ENCODE assay signal across 20 mouse cellular contexts in genomic region chr6:136170381-136170780, GRCm38 (mm10). TPM values are rescaled to one million over a fixed set of nuclear protein-coding genes. Genes with fewer than 3 reads are reported as not detected.
DNase-seq lines count a peak whose midpoint lies in the region; ATAC-seq and TF ChIP-seq lines count a peak whose summit lies in the region.
"Had no signal": no experiment of that assay in that cellular context is flagged by ENCODE, and none has a peak within 500 bp of the region (broad histone marks: within the 10 kb centered on the region; RNA-seq: fewer than 3 reads in every experiment).

No protein-coding gene starts in this region.

- H3K4me1 ChIP-seq in forebrain, embryonic 14.5 days (ENCODE audit: control insufficient read depth, insufficient read depth, low read length), result peaks cover 8% of the 10 kb centered on the region
- H3K4me1 ChIP-seq in hindbrain, embryonic 14.5 days (replicated peaks; ENCODE audit: control insufficient read depth, insufficient read depth, low read length), result peaks cover 36% of the 10 kb centered on the region
- H3K4me1 ChIP-seq in neural tube, embryonic 13.5 days (replicated peaks), result peaks cover 48% of the 10 kb centered on the region
- no peaks in the 10 kb centered on the region for H3K4me1 ChIP-seq in kidney, adult 2 months (ENCODE audit: control insufficient read depth, insufficient read depth, low read length)
- H3K4me1 ChIP-seq: liver, embryonic 13.5 days had no signal

- peak overlapping the region; percentile 63 for H3K4me3 ChIP-seq in layer of hippocampus, adult 2 months
- H3K4me3 ChIP-seq in forebrain, embryonic 14.5 days (ENCODE audit: low read depth, low read length), result peak overlapping the region; percentile 61
- H3K4me3 ChIP-seq in hindbrain, embryonic 14.5 days (replicated peaks; ENCODE audit: low read length), result peak overlapping the region; percentile 58
- peak overlapping the region; percentile 57 for H3K4me3 ChIP-seq in neural tube, embryonic 13.5 days
- no peak overlapping the region for H3K4me3 ChIP-seq in kidney, adult 2 months (ENCODE audit: insufficient read depth, low read depth, low read length)
- H3K4me3 ChIP-seq: heart, embryonic 12.5 days; intestine, embryonic 15.5 days; liver, embryonic 13.5 days; lung, embryonic 15.5 days had no signal

- no peaks in the 10 kb centered on the region for H3K9me3 ChIP-seq in forebrain, embryonic 14.5 days (replicated peaks; ENCODE audit: control insufficient read depth, low read length)
- H3K9me3 ChIP-seq in hindbrain, embryonic 14.5 days (ENCODE audit: control insufficient read depth, low read length), result no peaks in the 10 kb centered on the region
- H3K9me3 ChIP-seq in neural tube, embryonic 13.5 days, result no peaks in the 10 kb centered on the region
- H3K9me3 ChIP-seq: heart, embryonic 12.5 days; intestine, embryonic 15.5 days; lung, embryonic 15.5 days had no signal

- H3K27ac ChIP-seq in layer of hippocampus, adult 2 months, result peak overlapping the region; percentile 98
- H3K27ac ChIP-seq in forebrain, embryonic 14.5 days (ENCODE audit: low read depth, low read length), result no peak overlapping the region
- peak overlapping the region; percentile 86 for H3K27ac ChIP-seq in hindbrain, embryonic 14.5 days
- H3K27ac ChIP-seq in neural tube, embryonic 13.5 days (replicated peaks), result peak overlapping the region; percentile 88; the same call in 1 of the 2 replicates
- H3K27ac ChIP-seq in kidney, adult 2 months (ENCODE audit: insufficient read depth, low read depth, low read length), result no peak overlapping the region
- H3K27ac ChIP-seq: intestine, embryonic 15.5 days; liver, embryonic 13.5 days; lung, embryonic 15.5 days had no signal

- H3K4me2 ChIP-seq in forebrain, embryonic 14.5 days (ENCODE audit: low read length), result peak overlapping the region; percentile 90
- peak overlapping the region; percentile 71 for H3K4me2 ChIP-seq in hindbrain, embryonic 14.5 days (replicated peaks)
- H3K4me2 ChIP-seq in neural tube, embryonic 13.5 days, result peak overlapping the region; percentile 76
- H3K4me2 ChIP-seq: heart, embryonic 12.5 days; intestine, embryonic 15.5 days; liver, embryonic 13.5 days had no signal

- peak overlapping the region; percentile 75 for H3K9ac ChIP-seq in forebrain, embryonic 14.5 days (ENCODE audit: low read length)
- peak overlapping the region; percentile 69 for H3K9ac ChIP-seq in hindbrain, embryonic 14.5 days
- H3K9ac ChIP-seq in neural tube, embryonic 13.5 days, result peak overlapping the region; percentile 78
- H3K9ac ChIP-seq: heart, embryonic 12.5 days; intestine, embryonic 15.5 days; liver, embryonic 13.5 days; lung, embryonic 15.5 days had no signal

- no peak for TF ChIP-seq POLR2A in kidney, adult 2 months (IDR thresholded peaks at IDR 0.05; ENCODE audit: low read depth, low read length)

- WGBS in forebrain, embryonic 14.5 days, result 78% methylated on average over 5 of the region's 5 CpGs
- 69% methylated on average over 5 of the region's 5 CpGs for WGBS in hindbrain, embryonic 14.5 days
- WGBS in neural tube, embryonic 13.5 days, result 78% methylated on average over 5 of the region's 5 CpGs
- WGBS in kidney, adult 2 months, result 84% methylated on average over 5 of the region's 5 CpGs

- no peak for TF ChIP-seq CTCF in layer of hippocampus, adult 2 months (conservative IDR thresholded peaks at IDR 0.05)
- no peak for TF ChIP-seq CTCF in kidney, adult 2 months (conservative IDR thresholded peaks at IDR 0.05; ENCODE audit: insufficient read depth, insufficient read length, low read depth, low read length)

- no peak for ATAC-seq in forebrain, embryonic 14.5 days
- ATAC-seq in hindbrain, embryonic 14.5 days (ENCODE audit: low FRiP score), result no peak
- no peak for ATAC-seq in neural tube, embryonic 13.5 days (ENCODE audit: low read depth)
- ATAC-seq: activated CD4-positive, CD25-positive, alpha-beta regulatory T cell, adult 4 months; intestine, embryonic 15.5 days; Patski had no signal

- H3K27me3 ChIP-seq in forebrain, embryonic 14.5 days (replicated peaks; ENCODE audit: control insufficient read depth, insufficient read depth, low read length), result peaks cover 8% of the 10 kb centered on the region; the same call in 1 of the 2 replicates
- peaks cover 3% of the 10 kb centered on the region; the same call in 1 of the 2 replicates for H3K27me3 ChIP-seq in hindbrain, embryonic 14.5 days (ENCODE audit: control insufficient read depth, insufficient read depth, low read length)
- peaks cover 24% of the 10 kb centered on the region for H3K27me3 ChIP-seq in neural tube, embryonic 13.5 days
- H3K27me3 ChIP-seq in kidney, adult 2 months (replicated peaks; ENCODE audit: control insufficient read depth, insufficient read depth, low read length), result no peaks in the 10 kb centered on the region

- H3K36me3 ChIP-seq in forebrain, embryonic 14.5 days (ENCODE audit: control insufficient read depth, insufficient read depth, low read length), result no peaks in the 10 kb centered on the region
- no peaks in the 10 kb centered on the region for H3K36me3 ChIP-seq in hindbrain, embryonic 14.5 days (replicated peaks; ENCODE audit: control insufficient read depth, insufficient read depth)
- no peaks in the 10 kb centered on the region for H3K36me3 ChIP-seq in neural tube, embryonic 13.5 days
- H3K36me3 ChIP-seq in kidney, adult 2 months (ENCODE audit: control insufficient read depth, insufficient read depth, low read length), result no peaks in the 10 kb centered on the region
- H3K36me3 ChIP-seq: heart, embryonic 12.5 days; intestine, embryonic 15.5 days; liver, embryonic 13.5 days; lung, embryonic 15.5 days had no signal

- DNase-seq in layer of hippocampus, adult 2 months (ENCODE audit: low spot score in 2 of 2), result no peak
- no peak for DNase-seq in layer of hippocampus, adult 11-12 months (ENCODE audit: low spot score)
- peak; percentile 41 for DNase-seq in forebrain, embryonic 14.5 days (ENCODE audit: low spot score)
- DNase-seq in hindbrain, embryonic 14.5 days (ENCODE audit: low spot score), result no peak
- DNase-seq in urinary bladder, adult 18-20 months (ENCODE audit: low spot score in 2 of 2), result no peak
- DNase-seq in adrenal gland, postnatal 10 days, result no peak
- DNase-seq in kidney, adult 2 months, result no peak
- DNase-seq: adrenal gland, postnatal 25 days; cerebellum, adult 9-10 months; embryo, embryonic 11 days; gastrocnemius, postnatal 25 days; liver, embryonic 13.5 days; right cerebral cortex, postnatal 25 days; thymus, postnatal 14 days had no signal

RNA-seq across cellular contexts. Expression of gene Grin2b, which starts 2.9 kb away (rescaled TPM):
- 100 to 1,000 TPM; 343 to 387 TPM for total RNA-seq in layer of hippocampus, adult 2 months (2021)
- 22.3 and 46.3 TPM in 2 replicates for polyA plus RNA-seq in forebrain, embryonic 14.5 days (2014; fragmentation: Nextera tagmentation; extraction: Ambion mirVana)
- 41.9 and 50.7 TPM in 2 replicates for polyA plus RNA-seq in hindbrain, embryonic 14.5 days (2014; fragmentation: Nextera tagmentation; extraction: Ambion mirVana)
- 27.8 and 32.6 TPM in 2 replicates for polyA plus RNA-seq in neural tube, embryonic 13.5 days (2015; fragmentation: Nextera tagmentation; extraction: Ambion mirVana)
- under 1 TPM; 0.27 to 0.55 TPM for total RNA-seq in adrenal gland, postnatal 10 days (2021)
- polyA plus RNA-seq in kidney, adult 2 months (2012; rRNA removed), result not detected in 2 replicates
- polyA plus RNA-seq: Patski had no signal

Comparison
In these comparisons a context has a peak if more than half of its experiments do, and no peak if none do; other contexts are left out.
1. H3K27ac ChIP-seq: peak in layer of hippocampus, adult 2 months (single experiment), hindbrain, embryonic 14.5 days (single experiment) and neural tube, embryonic 13.5 days (single experiment); none in forebrain, embryonic 14.5 days (single experiment) and kidney, adult 2 months (single experiment).
2. RNA of gene Grin2b, which starts 2.9 kb away (polyA plus RNA-seq): 41.9 to 50.7 TPM in hindbrain, embryonic 14.5 days, 27.8 to 32.6 TPM in neural tube, embryonic 13.5 days and 22.3 to 46.3 TPM in forebrain, embryonic 14.5 days; not detected in kidney, adult 2 months; every median in the first group is over 10 times any median in the second.
3. Peak in every context shown above with its lines, with median percentiles within 50 percentile points of each other: H3K4me2 ChIP-seq and H3K9ac ChIP-seq.